Mouse (Mus musculus): Measurements from ENCODE around the gene Gm3625.

DNA sequence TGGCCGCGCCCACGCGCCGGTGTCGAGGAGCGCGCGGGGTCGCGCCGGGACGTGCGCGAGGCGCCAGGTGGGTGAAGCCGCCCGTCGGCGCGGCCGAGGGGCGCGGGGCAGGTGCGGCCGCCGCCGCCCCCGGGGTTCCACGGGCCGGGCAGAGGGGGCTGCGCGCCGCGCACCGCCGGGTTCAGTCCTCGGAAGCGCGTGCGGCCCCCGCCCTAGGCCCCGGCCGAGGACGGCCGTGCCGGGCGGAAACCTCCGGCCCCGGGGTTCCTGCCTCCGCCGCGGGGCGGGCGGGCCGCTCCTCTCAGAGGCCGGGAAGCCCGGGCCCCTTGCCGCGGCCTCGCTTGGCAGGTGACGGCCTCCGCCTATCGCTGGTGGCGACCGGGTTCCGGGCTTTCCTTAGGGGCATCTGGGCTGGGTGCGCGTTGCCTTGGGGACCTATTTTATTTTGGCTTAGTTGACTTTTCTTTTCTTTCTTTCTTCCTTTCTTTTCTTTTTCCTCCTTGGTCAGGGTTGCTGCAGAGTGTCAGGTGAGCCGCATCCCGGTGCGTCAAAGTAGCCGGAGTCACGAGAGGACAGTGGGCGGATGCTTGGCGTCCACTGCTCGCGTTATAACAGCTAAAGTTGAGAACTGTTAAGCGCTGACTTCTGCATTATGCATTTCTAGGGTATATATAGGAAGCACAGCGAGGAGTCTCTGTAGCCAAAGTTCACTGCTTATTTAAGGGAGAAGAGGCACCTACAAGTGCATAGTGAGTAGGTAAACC is 621 bp upstream of the Gm3625 start:
- TF ChIP-seq GATA1 (IDR thresholded peaks at IDR 0.05; ENCODE audit: low read length) (no peak), TAL1 (IDR thresholded peaks at IDR 0.05; ENCODE audit: low read length) (no peak)
